Mouse (Mus musculus) kidney, postnatal 25 days (tissue): ENCODE measurements at regions not wholly inside any gene's neighbourhood (a gene's known extent, or its start where the extent isn't known, plus 50 kb on each side); places are given as distances from the start of the nearest gene placed in this dataset.
"Not testable (repeated sequence)": the region's sequence is repeated elsewhere in the genome, so short reads cannot be mapped to it uniquely, and the experiment has no call there.

ENCODE experiments used
- DNase-seq, 2 experiments: peaks; one replicate each; pipeline ENCODE4 v3.0.0; 2021; ENCODE audit warnings: mixed read lengths in 2 of 2

- DNase-seq: no peak
These were observed 58.5 kb upstream of the Fbxl7 start for GRCm38 (mm10) chr15:26953818-26954385.

- no peak for DNase-seq
These were observed 63.6 kb upstream of the Fbxl7 start for GRCm38 (mm10) chr15:26958980-26959379.

- DNase-seq: no peak
These were observed 73.1 kb upstream of the Fbxl7 start for GRCm38 (mm10) chr15:26968392-26969025.

- DNase-seq: no peak
These were observed 75.4 kb upstream of the Fbxl7 start for GRCm38 (mm10) chr15:26970770-26971169.

- DNase-seq: no peak
These were observed 97.7 kb upstream of the Fbxl7 start for GRCm38 (mm10) chr15:26993054-26993453.

GRCm38 (mm10) chr15:27009069-27009468 is 113.7 kb upstream of the Fbxl7 start:
- DNase-seq: no peak

GRCm38 (mm10) chr15:27013906-27014658 is 118.7 kb upstream of the Fbxl7 start:
- no peak for DNase-seq

GRCm38 (mm10) chr15:27014659-27014974 is 119.2 kb upstream of the Fbxl7 start:
- no peak for DNase-seq

GRCm38 (mm10) chr15:27020471-27020870 is 125.1 kb upstream of the Fbxl7 start:
- DNase-seq: no peak

GRCm38 (mm10) chr15:27033261-27033660 is 137.9 kb upstream of the Fbxl7 start:
- DNase-seq: no peak

GRCm38 (mm10) chr15:27043788-27044187 is 148.4 kb upstream of the Fbxl7 start:
- no peak for DNase-seq

GRCm38 (mm10) chr15:27050673-27051072 is 155.3 kb upstream of the Fbxl7 start:
- no peak for DNase-seq

GRCm38 (mm10) chr15:27063456-27063855 is 168.1 kb upstream of the Fbxl7 start:
- DNase-seq: no peak

GRCm38 (mm10) chr15:27063971-27064370 is 168.6 kb upstream of the Fbxl7 start:
- DNase-seq: no peak

- no peak for DNase-seq
These were observed 172.3 kb upstream of the Fbxl7 start for GRCm38 (mm10) chr15:27067691-27068090.

- DNase-seq: no peak
These were observed 182.5 kb upstream of the Fbxl7 start for GRCm38 (mm10) chr15:27077926-27078325.

GRCm38 (mm10) chr15:27082826-27083225 is 187.4 kb upstream of the Fbxl7 start:
- no peak for DNase-seq

- no peak for DNase-seq
These were observed 188.2 kb upstream of the Fbxl7 start for GRCm38 (mm10) chr15:27083596-27083995.

GRCm38 (mm10) chr15:27089155-27089554 is 193.8 kb upstream of the Fbxl7 start:
- DNase-seq: no peak

- no peak for DNase-seq
These were observed 198.7 kb upstream of the Fbxl7 start for GRCm38 (mm10) chr15:27094102-27094501.

GRCm38 (mm10) chr15:27095231-27095630 is 199.9 kb upstream of the Fbxl7 start:
- no peak for DNase-seq

- DNase-seq: not testable (repeated sequence)
These were observed 206.2 kb upstream of the Fbxl7 start for GRCm38 (mm10) chr15:27101610-27102009.

- no peak for DNase-seq
These were observed 213.8 kb upstream of the Fbxl7 start for GRCm38 (mm10) chr15:27109130-27109529.

GRCm38 (mm10) chr15:27129697-27130096 is 234.3 kb upstream of the Fbxl7 start:
- no peak for DNase-seq
